Mouse (Mus musculus) kidney, adult 2 months (tissue): ENCODE results near the gene Kcnk7.

ENCODE experiments used
- CTCF ChIP-seq: fragments of 200-500 bp; conservative IDR thresholded peaks from 2 replicates; pipeline ENCODE4 v1.5.1; 2011; ENCODE audit warnings: low read depth, mild to moderate bottlenecking, control low read depth, low read length, moderate library complexity, mixed read lengths; ENCODE audit not compliant: insufficient read depth, insufficient read length
- POLR2A ChIP-seq: fragments of 200-500 bp; IDR thresholded peaks from one replicate; pipeline ENCODE4 v1.6.1; 2011; ENCODE audit warnings: low read depth, low read length, control low read depth

- TF ChIP-seq CTCF (no peak), POLR2A (no peak)
These were observed 23.7 kb upstream of the Kcnk7 start for GRCm38 (mm10) chr19:5680432-5680831.
